8 mouse cellular contexts compared by ENCODE assay signal in genomic region chr3:88620146-88620991, GRCm38 (mm10). TPM values are rescaled to one million over a fixed set of nuclear protein-coding genes. Genes with fewer than 3 reads are reported as not detected.
DNase-seq lines count a peak whose midpoint lies in the region; ATAC-seq and TF ChIP-seq lines count a peak whose summit lies in the region.

No protein-coding gene starts in this region.

- 0 out of 2 replicates have a peak, but pooled peaks cover 1% of the 10 kb centered on the region for H3K36me3 ChIP-seq in spleen, adult 2 months (ENCODE audit: control insufficient read depth, insufficient read depth, low read length)
- H3K36me3 ChIP-seq in limb, embryonic 14.5 days (ENCODE audit: control insufficient read depth, insufficient read depth, low read length), result peaks cover 15% of the 10 kb centered on the region; the same call in 1 of the 2 replicates
- H3K36me3 ChIP-seq in stomach, embryonic 16.5 days (ENCODE audit: control insufficient read depth, insufficient read depth, low read length), result no peaks in the 10 kb centered on the region

- H3K4me3 ChIP-seq in spleen, adult 2 months (ENCODE audit: extremely low read depth, insufficient read depth, insufficient read length), result peak overlapping the region; percentile 88
- peak overlapping the region; percentile 72 for H3K4me3 ChIP-seq in embryonic fibroblast, embryonic 13.5 days (ENCODE audit: insufficient read depth, low read length)
- H3K4me3 ChIP-seq in limb, embryonic 14.5 days (replicated peaks; ENCODE audit: low read length), result peak overlapping the region; percentile 80
- peak overlapping the region; percentile 87 for H3K4me3 ChIP-seq in stomach, embryonic 16.5 days (replicated peaks; ENCODE audit: low read length)

- no peak for TF ChIP-seq CTCF in spleen, adult 2 months (IDR thresholded peaks at IDR 0.05; ENCODE audit: extremely low read depth, insufficient read depth, insufficient read length, insufficient replicate concordance)
- TF ChIP-seq CTCF in embryonic fibroblast, embryonic 13.5 days (IDR thresholded peaks at IDR 0.05; ENCODE audit: borderline replicate concordance, insufficient read depth, low read length), result no peak

- peak overlapping the region; percentile 96 for H3K9ac ChIP-seq in limb, embryonic 14.5 days (ENCODE audit: low read depth, low read length, severe bottlenecking)
- H3K9ac ChIP-seq in stomach, embryonic 16.5 days (ENCODE audit: low read length), result peak overlapping the region; percentile 98

- no peak for DNase-seq in spleen, adult 2 months (ENCODE audit: low read depth in 1 of 2, low spot score in 2 of 2)
- no peak for DNase-seq in spleen, postnatal 4 days (ENCODE audit: low spot score in 2 of 2)
- DNase-seq in limb, embryonic 14.5 days (ENCODE audit: low spot score), result no peak
- DNase-seq in gastrocnemius, postnatal 14 days, result no peak
- DNase-seq in left cerebral cortex, postnatal 36 days (ENCODE audit: low spot score in 2 of 2), result no peak
- no peak for DNase-seq in ovary, postnatal 14 days (ENCODE audit: low spot score)

- 12% methylated on average over 15 of the region's 15 CpGs for WGBS in spleen, adult 2 months
- WGBS in limb, embryonic 14.5 days, result 8% methylated on average over 15 of the region's 15 CpGs
- 16% methylated on average over 15 of the region's 15 CpGs for WGBS in stomach, embryonic 16.5 days

- peaks cover 31% of the 10 kb centered on the region; the same call in 1 of the 2 replicates for H3K4me1 ChIP-seq in spleen, adult 2 months (ENCODE audit: control insufficient read depth, insufficient read depth, insufficient read length)
- H3K4me1 ChIP-seq in embryonic fibroblast, embryonic 13.5 days (ENCODE audit: control insufficient read depth, insufficient read depth, low read length), result peaks cover 11% of the 10 kb centered on the region; the same call in 1 of the 2 replicates
- peaks cover 37% of the 10 kb centered on the region for H3K4me1 ChIP-seq in limb, embryonic 14.5 days (ENCODE audit: control insufficient read depth, insufficient read depth, low read length)
- H3K4me1 ChIP-seq in stomach, embryonic 16.5 days (ENCODE audit: control insufficient read depth, insufficient read depth, low read length), result peaks cover 38% of the 10 kb centered on the region

- no peaks in the 10 kb centered on the region for H3K9me3 ChIP-seq in limb, embryonic 14.5 days (ENCODE audit: control insufficient read depth, low read length)
- H3K9me3 ChIP-seq in stomach, embryonic 16.5 days (replicated peaks; ENCODE audit: control insufficient read depth, low read length), result no peaks in the 10 kb centered on the region

- intact Hi-C loops in gastrocnemius, postnatal 14 days (cut with DNase I; ENCODE audit: low total_unique reads), result no loop called here
- intact Hi-C loops in left cerebral cortex, postnatal 36 days (cut with DNase I), result no loop called here

- no peak for TF ChIP-seq POLR2A in spleen, adult 2 months (IDR thresholded peaks at IDR 0.05; ENCODE audit: low read depth, low read length)
- peak; percentile 21; the same call in 1 of the 2 replicates for TF ChIP-seq POLR2A in embryonic fibroblast, embryonic 13.5 days (IDR thresholded peaks at IDR 0.05; ENCODE audit: low read depth, low read length)
- no peak for TF ChIP-seq POLR2A in limb, embryonic 14.5 days (IDR thresholded peaks at IDR 0.05; ENCODE audit: borderline replicate concordance, extremely low read depth, insufficient read depth, insufficient read length)

- H3K27ac ChIP-seq in spleen, adult 2 months (ENCODE audit: insufficient read depth, low read length), result peak overlapping the region; percentile 93
- peak overlapping the region; percentile 96 for H3K27ac ChIP-seq in embryonic fibroblast, embryonic 13.5 days (ENCODE audit: insufficient read depth, low read length)
- H3K27ac ChIP-seq in limb, embryonic 14.5 days (replicated peaks; ENCODE audit: low read depth, low read length), result peak overlapping the region; percentile 96
- H3K27ac ChIP-seq in stomach, embryonic 16.5 days (ENCODE audit: low read length), result peak overlapping the region; percentile 98

- no peaks in the 10 kb centered on the region for H3K27me3 ChIP-seq in spleen, adult 2 months (ENCODE audit: control insufficient read depth, insufficient read depth, low read length)
- H3K27me3 ChIP-seq in limb, embryonic 14.5 days (ENCODE audit: control insufficient read depth, insufficient read depth, low read length), result no peaks in the 10 kb centered on the region
- H3K27me3 ChIP-seq in stomach, embryonic 16.5 days (ENCODE audit: control insufficient read depth, insufficient read depth, low read length), result no peaks in the 10 kb centered on the region

- no peak for ATAC-seq in limb, embryonic 14.5 days (ENCODE audit: low FRiP score, low read depth)
- ATAC-seq in stomach, embryonic 16.5 days (ENCODE audit: insufficient read depth, low FRiP score), result no peak

- H3K4me2 ChIP-seq in limb, embryonic 14.5 days (replicated peaks; ENCODE audit: low read depth, low read length, severe bottlenecking), result peak overlapping the region; percentile 92
- H3K4me2 ChIP-seq in stomach, embryonic 16.5 days (ENCODE audit: low read depth, low read length), result peak overlapping the region; percentile 94

RNA-seq across cellular contexts. Expression of gene Arhgef2, which starts 14.6 kb away (rescaled TPM):
- polyA plus RNA-seq in spleen, adult 2 months (2012; rRNA removed), result 120 and 146 TPM in 2 replicates
- 174 and 210 TPM in 2 replicates for polyA plus RNA-seq in embryonic fibroblast, embryonic 13.5 days (2011; ENCODE audit: insufficient read length, low read depth, missing spikeins)
- 81.9 and 105 TPM in 2 replicates for polyA plus RNA-seq in limb, embryonic 14.5 days (2012; rRNA removed)
- polyA plus RNA-seq in limb, embryonic 14.5 days (2014; fragmentation: Nextera tagmentation; extraction: Ambion mirVana), result 84.7 and 94.8 TPM in 2 replicates
- 75.4 and 81.3 TPM in 2 replicates for polyA plus RNA-seq in stomach, embryonic 16.5 days (2015; fragmentation: Nextera tagmentation; extraction: Ambion mirVana)
- total RNA-seq in gastrocnemius, postnatal 14 days (2021), result 10 to 100 TPM; 42.5 to 48.1 TPM
- 100 to 1,000 TPM; 250 to 281 TPM for total RNA-seq in left cerebral cortex, postnatal 36 days (2021)

RNA-seq across cellular contexts. Expression of gene Rxfp4, which starts 32.6 kb away (rescaled TPM):
- not detected in 2 replicates for polyA plus RNA-seq in spleen, adult 2 months (2012; rRNA removed)
- not detected in 2 replicates for polyA plus RNA-seq in embryonic fibroblast, embryonic 13.5 days (2011; ENCODE audit: insufficient read length, low read depth, missing spikeins)
- polyA plus RNA-seq in limb, embryonic 14.5 days (2012; rRNA removed), result not detected in 2 replicates
- polyA plus RNA-seq in limb, embryonic 14.5 days (2014; fragmentation: Nextera tagmentation; extraction: Ambion mirVana), result 0.15 TPM in 1 of 2 replicates, not detected in the other
- not detected in 2 replicates for polyA plus RNA-seq in stomach, embryonic 16.5 days (2015; fragmentation: Nextera tagmentation; extraction: Ambion mirVana)
- total RNA-seq in gastrocnemius, postnatal 14 days (2021), result not detected
- not detected for total RNA-seq in left cerebral cortex, postnatal 36 days (2021)

RNA-seq across cellular contexts. Expression of gene Ssr2, which starts 44.7 kb away (rescaled TPM):
- polyA plus RNA-seq in spleen, adult 2 months (2012; rRNA removed), result 77.2 and 88.7 TPM in 2 replicates
- polyA plus RNA-seq in embryonic fibroblast, embryonic 13.5 days (2011; ENCODE audit: insufficient read length, low read depth, missing spikeins), result 218 and 298 TPM in 2 replicates
- 422 and 466 TPM in 2 replicates for polyA plus RNA-seq in limb, embryonic 14.5 days (2012; rRNA removed)
- polyA plus RNA-seq in limb, embryonic 14.5 days (2014; fragmentation: Nextera tagmentation; extraction: Ambion mirVana), result 307 and 325 TPM in 2 replicates
- 307 and 360 TPM in 2 replicates for polyA plus RNA-seq in stomach, embryonic 16.5 days (2015; fragmentation: Nextera tagmentation; extraction: Ambion mirVana)
- 10 to 100 TPM; 80.7 to 98.2 TPM for total RNA-seq in gastrocnemius, postnatal 14 days (2021)
- total RNA-seq in left cerebral cortex, postnatal 36 days (2021), result 10 to 100 TPM; 90.4 to 94.5 TPM
